Mouse (Mus musculus) heart, adult 8-10 months (tissue): ENCODE data around the gene Pnkd. TPM values are rescaled to one million over a fixed set of nuclear protein-coding genes. Genes with fewer than 3 reads are reported as not detected.
"Not testable (repeated sequence)": the region's sequence is repeated elsewhere in the genome, so short reads cannot be mapped to it uniquely, and the experiment has no call there.

Source experiments
- DNase-seq: peaks from one replicate; pipeline ENCODE4 v3.0.0; 2022; ENCODE audit warnings: low spot score
- total RNA-seq, 4 experiments: library from RNA; stranded (reverse); gene quantifications; 2 replicates each; pipeline ENCODE4 v1.2.4; 2022

Pnkd gene
- total RNA-seq, 4 experiments from 2014 or later: 125 to 142 (median 135) TPM

DNA sequence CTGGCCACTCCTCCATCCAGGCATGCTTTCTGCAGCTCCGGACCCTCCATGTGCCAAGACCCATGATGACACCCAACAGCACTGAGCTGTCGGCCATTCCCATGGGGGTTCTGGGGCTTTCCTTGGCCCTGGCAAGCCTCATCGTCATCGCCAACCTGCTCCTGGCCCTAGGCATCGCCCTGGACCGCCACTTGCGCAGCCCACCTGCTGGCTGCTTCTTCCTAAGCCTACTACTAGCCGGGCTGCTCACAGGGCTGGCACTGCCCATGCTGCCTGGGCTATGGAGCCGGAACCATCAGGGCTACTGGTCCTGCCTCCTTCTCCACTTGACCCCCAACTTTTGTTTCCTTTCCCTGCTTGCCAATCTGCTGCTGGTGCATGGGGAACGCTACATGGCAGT, 6.2 kb upstream of the Pnkd start, which contains the start of gene Gpbar1:
Gene Gpbar1 (plus strand): TSS at position 13 of the 400 bp plus-strand sequence.
- DNase-seq: no peak

DNA sequence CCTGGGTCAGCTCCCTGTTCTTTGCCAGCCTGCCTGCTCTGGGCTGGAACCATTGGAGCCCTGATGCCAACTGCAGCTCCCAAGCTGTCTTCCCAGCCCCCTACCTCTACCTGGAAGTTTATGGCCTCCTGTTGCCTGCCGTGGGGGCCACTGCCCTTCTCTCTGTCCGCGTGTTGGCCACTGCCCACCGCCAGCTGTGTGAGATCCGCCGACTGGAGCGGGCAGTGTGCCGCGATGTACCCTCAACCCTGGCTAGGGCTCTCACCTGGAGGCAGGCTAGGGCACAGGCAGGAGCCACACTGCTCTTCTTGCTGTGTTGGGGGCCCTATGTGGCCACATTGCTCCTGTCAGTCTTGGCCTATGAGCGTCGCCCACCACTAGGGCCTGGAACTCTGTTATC, 5.7 kb upstream of the Pnkd start:
- no peak for DNase-seq

DNA sequence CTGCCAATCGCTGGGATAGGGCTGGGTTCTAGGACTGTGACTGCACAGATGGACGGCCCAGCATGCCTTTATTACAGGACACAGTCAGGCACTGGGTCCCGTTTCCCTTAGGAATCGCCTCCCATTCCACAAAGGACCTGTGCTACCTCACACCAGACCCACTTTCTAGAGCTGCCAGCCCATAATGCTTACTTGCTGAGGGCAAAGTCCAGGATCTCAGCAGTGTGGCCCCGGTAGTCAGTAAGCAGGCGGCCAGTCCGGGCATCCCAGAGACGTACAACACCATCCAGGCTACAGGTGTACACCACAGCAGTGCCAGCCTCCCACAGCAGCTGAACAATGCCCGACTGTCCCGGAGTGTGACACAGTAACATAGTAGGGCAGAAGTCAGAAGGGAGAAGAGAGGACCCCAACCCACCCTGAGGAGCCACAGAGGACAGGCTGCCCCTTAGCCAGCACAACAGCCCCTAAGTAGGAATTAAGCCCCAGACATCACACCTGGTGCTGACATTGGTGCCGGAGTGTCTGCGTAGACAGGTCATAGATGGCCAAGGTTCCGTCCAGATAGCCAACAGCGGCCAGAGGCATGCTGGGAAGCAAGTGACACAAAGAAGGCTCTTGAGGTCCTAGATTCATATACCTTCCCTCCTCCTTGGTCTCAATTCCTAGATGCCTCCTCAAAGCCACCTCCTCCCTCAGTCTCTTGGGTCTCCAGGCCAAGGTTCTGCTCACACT, 4.0 kb upstream of the Pnkd start:
- DNase-seq: no peak

DNA sequence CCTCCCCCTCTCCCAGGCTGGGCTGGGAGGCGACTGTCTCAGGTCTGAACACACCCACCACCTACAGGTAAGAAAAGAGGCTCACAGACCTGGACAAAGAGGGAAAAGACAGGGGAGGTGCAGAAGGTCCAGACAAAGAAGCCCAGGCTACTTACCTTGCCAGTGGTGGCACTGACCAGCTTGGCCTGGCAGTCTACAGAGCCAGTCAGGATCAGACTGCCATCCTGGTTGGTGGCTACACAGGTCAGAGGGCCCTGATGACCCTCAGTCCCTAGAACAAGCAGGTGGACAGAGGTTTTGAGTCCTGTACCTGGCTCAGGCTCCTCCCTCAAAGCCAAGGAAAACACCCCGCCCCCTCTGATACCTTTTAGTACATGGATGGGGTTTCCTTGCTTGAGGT, 3.4 kb upstream of the Pnkd start:
- DNase-seq: no peak

DNA sequence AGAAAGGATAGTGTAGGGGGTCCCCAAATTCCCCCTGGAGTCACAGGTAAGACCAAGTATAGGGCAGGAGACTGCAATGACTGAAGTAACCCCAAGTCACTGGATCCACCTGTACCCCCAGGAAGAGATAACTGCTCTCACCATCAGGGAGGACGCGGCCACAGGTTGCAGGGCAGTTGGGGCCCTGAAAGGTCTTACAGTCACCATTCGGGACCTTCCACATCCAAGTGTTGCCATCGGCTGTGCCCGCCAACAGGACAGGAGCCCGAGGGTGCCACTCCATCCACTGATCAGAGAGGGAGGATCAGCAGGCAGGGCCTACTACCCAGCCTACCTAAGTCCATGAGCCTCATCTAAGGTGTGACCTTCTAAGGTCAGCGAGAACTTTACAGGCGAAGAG, 2.8 kb upstream of the Pnkd start:
- no peak for DNase-seq

DNA sequence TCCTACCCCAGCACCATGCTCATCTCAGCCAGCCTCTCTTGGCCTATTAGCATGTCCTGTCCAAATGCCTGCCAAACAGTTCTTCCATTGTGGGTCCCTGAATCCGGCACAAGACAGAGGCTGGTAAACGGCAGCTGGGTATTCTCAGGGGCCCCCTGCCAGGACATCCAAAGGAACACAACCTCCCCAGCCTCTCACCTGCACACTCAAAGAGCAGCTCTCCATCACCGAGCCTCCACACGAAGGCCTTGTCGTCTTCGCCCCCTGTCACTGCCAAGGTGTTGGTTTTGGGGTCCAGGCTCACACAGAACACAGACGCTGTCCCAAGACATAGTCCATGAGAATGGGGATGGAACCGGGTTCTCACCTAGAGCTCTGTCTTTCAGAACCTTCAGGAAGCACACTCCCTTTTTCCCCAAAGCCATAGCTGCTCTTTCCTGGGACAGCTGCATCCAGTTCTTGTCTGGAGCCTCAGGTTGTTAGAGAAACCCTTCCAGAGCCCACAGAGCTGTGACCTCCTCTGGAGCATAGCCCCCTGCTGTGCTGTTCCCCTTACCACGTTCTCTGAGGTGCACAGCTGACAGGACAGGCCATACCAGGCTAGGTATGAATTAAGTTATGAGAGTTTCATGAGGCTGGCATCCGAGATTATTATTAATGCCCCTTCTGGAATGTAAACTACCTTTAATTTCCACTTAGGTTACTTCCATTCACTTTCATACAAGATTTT, 1.7 kb upstream of the Pnkd start:
- DNase-seq: no peak

DNA sequence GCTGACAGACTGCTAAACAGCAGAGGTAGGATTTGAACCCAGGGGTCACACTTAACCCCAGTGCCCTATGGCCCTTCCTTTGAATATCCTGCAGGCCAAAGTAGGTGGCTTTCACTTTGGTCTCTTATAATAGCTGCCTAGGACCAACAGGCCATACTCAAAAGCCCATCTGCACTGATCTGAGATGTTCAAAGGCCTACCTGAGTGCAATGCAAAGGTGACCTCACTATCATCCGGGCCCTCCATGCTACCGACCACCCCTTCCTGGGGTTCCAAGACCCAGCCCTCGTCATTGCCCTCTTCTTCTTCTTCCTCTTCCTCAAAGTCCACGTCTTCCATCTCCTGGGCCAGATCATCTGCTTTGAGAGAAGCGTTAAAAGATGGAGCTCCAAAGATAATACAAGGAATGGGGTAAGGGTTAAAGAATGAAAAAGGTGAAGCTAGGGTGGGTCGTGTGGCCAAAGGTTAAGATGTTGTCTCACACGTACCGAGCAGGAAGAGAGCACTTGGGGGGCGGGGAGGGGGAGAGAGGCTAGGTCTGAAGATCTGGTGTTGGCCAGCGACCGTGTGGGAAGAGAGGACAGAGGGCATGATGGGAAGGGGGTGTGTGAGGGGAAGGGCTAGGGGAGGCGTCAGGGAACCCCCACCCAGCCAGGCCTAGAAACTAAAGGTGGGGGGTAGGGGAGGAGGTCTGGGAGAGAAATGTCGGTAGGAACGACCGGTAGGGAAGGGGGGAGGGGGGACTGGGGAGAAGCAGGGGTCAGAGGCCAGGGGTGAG, 855 bp upstream of the Pnkd start:
- DNase-seq: peak; percentile 56

DNA sequence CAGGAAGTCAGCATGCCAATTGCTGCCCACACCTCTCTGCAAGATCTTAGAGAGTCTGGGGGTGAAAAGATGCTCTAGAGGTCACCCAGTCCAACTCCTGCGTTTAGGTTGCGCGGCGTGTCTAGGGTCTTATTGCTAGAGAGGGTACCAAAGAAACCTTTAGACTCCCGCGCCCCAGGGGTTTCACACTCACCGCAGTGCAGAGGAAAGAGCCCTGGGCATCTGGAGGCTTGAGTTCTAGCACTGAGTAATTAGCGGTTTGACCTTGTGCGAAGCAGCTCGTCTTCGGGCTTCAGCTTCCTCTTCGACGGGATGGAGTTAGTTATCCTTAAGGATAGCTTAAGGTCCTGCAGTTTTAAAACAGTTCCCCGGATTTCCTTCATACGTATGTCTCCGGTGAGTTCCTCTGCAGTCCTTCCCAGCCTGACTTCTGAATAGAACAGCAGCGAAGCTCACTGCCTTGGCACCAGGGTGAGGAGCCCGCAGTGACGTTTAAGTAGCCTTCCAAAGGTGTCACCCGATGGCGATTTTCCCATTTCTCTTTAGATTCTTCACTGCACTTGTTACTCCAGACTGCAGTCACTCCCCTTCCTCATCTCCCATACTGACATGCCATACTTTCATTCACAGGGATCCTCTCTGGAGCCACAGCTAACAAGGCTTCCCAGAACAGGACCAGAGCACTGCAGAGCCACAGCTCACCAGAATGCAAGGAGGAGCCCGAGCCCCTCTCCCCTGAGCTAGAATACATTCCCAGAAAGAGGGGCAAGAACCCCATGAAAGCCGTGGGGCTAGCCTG, 681 bp downstream of the Pnkd start:
- no peak for DNase-seq

DNA sequence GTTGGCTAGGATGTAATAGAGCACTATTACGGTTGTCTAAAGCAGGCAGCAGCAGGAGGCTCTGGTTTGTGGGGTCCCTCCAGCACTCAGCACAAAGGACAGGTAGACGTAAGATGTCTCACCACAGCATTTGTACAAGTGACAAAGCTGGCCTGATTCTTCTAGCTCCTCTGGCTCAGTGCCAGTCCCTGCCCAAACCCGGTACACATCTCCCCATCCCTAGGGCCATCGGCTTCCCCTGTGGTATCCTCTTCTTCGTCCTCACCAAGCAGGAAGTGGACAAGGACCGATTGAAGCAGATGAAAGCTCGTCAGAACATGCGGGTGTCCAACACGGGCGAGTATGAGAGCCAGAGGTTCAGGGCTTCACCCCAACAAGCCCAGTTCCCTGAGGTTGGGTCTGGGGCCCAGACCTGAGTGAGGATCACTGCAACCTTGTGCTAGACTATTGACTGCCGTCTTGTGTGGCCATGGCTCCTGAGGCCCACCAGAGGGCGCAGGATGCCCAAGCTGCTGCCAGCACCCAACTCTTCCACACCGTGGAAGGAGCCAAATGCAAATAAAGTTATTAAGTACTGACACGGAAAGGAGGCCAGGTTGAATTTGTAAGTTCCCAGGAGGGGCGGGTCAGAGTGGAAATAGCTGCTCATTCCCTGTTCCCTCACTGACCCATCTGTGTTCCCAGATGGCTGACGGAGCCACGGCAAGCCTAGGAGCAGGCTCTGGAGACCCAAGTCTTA, 2.3 kb downstream of the Pnkd start:
- DNase-seq: not testable (repeated sequence)

DNA sequence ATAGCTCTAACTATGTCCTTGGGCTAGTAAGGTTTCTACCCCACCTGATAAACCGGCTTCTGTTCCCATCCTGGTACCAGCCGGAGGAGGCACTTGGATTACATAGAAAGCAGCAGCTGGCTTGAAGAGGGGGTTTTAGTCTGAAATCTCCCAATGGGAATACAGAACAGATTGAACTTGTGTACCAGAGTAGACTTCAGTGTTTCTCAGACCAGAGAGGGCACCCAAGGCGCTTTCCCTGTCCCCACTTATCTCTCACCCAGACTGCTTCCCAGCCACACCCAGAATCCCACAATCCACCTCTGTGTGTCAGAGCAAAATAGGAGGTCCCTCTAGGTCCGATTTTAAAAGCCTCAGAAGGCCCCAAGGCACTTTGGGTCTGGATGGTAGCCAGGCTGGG, 3.6 kb downstream of the Pnkd start:
- DNase-seq: no peak

DNA sequence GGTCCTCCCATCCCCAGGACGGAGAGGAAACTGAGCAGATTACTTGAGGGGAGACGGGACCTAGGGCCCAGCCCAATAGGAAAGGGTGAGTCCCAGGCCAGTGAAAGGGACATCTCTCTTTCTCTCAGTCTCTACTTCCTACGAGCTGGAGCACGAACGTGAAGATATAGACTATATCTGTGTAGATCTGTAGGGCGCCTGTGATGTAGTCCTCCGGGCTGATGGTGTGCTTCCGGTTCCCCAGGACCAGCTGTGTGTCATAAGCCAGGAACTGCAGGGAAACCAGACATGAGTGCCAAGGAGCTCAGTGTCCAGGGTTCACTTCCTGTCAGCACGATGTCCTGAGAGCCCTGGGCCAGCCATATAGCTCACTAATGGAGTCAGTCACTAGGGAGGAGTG, 4.5 kb downstream of the Pnkd start:
- DNase-seq: no peak

DNA sequence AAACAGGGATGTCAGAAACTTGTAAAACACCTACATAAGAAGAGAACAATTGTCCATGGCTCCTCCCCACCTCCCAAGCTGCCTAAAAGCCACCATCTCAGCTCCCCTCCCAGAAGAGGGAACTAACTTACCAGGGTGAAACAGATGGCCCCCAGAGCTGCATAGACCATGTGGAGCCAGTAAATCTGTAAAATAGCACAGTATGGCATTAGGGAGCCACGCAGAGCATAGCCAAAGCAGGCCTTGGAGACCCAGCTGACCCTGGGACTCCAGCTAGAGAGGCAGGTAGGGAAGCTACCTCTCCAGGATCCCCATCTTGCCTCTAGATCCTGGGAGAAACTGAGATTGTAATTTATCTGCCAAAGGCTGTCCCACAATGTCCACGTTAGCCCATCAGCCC, 5.0 kb downstream of the Pnkd start:
- DNase-seq: no peak

DNA sequence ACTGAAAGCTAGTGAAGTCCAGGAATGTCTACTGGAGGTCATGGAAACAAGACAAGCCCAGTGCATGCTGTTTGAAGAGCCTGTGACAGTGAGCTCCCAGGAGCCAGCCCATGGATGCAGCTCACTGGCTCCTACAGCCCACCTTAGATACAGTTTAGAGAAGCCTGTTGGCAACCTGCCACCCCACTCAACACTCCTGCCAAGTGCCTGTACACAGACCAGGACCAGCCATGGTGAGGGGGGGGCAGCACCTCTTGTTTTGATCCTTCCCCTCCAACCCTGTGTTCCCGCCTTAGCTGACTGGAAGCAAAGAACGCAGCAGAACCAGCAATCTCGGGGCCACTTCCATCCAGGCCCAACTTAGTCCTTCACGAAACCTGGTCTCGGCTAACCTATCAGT, 5.4 kb downstream of the Pnkd start:
- no peak for DNase-seq

DNA sequence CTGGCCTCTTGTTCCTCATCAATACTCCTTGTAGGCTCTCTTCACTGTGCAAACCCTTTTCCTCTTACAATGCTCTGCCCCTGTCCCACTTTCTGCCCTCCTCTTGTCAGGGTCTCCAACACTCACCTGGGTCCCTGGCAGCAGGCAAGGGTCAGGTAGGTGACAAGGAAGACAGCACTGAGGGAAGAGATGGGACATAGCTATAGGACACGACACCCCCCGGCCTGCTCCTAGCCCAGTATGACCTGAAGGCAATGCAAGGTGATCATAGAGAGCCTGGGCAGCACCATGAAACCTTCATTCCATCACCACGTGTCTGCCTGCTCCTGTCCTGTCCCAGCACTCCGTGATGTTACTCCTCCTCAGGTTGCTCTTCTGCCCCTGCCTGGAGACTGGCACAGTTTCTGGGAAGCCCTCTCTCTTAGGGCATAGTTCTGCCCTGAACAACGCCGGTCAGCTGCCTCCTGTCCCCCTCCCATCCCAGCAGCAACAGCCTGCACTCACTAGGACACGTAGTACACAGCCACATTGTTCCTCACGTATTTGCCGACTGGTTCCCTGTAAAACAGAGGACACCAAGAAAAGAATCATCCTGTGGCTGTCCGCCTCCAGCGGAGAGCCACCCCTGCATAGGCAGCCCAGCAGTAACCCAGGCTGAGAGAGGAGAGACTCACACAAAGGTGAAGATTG, 7.7 kb downstream of the Pnkd start:
- DNase-seq: no peak

DNA sequence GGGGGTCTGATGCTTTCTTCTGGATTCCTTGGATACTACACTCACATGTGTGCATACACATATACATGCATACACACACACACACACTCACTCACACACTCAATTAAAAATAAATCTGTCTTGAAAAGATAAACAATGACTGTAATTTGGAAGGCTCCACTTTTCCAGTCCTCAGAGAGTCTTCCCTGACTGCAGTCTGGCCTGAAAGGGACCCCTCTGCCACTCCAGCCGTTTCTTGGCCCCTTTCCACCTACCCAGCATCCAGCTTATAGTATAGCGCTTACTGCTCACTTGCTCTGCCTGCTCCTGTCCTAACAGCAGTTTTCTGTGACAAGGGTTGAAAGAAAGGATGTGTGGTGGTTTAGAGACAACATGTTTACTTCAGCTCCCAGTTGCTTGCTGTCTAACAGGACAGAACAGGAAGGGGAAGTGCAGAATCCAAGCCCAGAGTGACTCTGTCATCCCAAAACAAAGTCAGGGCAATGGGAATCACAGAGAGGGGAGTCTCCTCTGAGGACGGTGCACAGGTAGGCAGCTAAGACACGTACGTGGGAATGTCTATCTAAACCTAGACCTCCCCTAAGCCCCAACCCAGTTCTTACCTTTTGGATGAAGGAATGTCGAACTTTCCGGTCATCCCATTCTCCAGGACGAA, 8.7 kb downstream of the Pnkd start:
- DNase-seq: no peak

DNA sequence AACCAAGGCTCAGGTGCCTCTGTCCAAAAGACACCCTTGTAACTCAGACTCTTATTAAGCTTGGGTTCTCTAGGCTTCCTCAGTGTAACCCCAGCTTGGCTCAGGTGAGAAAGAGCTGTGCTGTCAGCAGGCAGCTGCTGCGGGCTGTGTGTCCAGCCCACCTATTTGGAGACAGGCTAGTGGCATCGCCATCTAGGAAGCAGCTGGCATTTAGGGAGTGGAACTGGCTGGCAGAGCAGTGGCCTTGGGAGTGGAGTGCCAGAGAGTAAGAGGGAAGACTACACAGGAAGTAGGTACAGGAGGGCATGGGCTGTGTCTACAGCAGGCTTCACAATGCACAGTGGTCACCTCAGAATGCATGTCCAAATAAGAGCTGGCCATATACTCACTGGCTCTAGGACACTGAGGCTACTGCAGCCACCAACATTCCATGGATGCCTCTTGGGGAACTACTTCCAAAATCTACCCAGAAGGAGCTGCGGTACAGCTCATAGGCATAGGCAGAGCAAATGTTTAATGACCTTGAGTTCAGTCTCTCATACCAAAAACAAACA, 9.4 kb downstream of the Pnkd start:
- DNase-seq: no peak

DNA sequence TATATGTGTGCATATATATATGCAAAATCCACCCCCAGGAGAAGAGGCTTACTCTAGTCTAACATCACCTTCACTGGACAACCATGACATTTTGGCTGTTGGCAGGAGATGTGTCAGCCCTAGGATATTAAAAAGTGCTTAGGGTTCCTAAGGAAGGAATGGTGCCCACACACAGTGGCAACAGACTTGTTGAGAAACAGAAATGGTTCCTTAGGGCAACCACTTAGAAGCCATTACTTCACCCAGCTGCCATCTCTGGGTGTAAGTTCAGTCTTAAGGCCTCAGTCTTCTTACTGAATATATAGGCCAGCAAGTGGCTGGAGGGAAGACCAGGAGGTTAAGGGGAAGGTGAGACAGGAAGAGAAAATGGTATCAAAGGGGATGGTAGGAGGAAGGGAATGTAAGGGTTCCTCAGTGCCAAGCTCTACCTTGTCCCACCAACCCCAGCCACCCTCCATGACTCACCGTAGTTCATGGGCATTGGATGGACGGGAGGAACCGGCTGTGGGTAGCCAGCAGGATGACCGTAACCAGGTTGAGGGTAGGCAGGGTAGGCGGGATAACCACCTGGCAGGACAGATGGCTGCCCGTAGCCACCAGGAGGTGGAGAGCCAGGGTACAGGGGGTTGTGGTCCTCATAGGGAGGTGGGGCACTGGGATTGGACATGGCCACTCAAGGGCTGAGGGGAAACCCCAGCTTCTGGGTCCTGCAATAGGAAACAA, 10.2 kb downstream of the Pnkd start:
- DNase-seq: no peak

DNA sequence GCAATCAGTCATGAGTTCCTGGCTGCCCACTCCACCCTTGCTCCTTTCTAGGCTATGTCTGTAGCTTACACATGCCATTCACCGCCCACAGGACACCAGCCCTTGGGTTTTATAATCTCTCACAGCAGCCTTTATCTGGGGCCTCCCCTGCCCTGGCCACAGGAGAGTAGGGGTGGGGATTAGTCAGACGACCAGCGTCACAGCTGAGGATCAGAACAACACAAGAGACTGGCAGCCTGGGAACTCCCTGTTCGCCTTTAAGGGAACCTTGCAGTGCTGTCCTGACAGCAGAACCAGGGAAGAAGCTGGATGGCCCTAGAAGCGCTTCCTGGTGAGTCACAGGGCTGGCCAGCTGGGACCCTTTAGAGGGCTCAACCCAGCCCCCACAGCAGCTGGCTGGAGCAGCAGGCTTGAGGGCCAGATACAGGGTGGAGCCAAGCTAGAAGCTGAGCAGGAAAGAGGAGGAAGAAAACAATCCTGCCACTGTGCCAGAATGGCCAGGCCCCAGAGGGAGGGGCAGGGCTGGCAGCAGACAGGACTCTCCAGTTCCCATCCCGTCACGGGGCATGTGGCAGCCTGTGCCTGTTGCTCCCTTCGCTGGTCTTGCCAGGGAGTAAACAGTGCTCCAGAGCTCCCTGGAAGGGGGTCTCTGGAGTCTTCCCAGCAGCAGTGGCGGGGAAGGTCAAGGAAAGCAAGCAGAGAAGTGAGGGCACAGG, 10.9 kb downstream of the Pnkd start:
- peak; percentile 95 for DNase-seq
